Mouse (Mus musculus) heart, embryonic 13.5 days (tissue): ENCODE measurements around the gene Senp7. TPM values are rescaled to one million over a fixed set of nuclear protein-coding genes. Genes with fewer than 3 reads are reported as not detected.
"Not testable (repeated sequence)": the region's sequence is repeated elsewhere in the genome, so short reads cannot be mapped to it uniquely, and the experiment has no call there.

Experiments used
- ATAC-seq: fragments of 200-750 bp; cut with Nextera tagmentation; 2 replicates; pipeline ENCODE4 v1.8.0; 2017; ENCODE audit warnings: moderate TSS enrichment; ENCODE audit not compliant: insufficient number of reproducible peaks, low FRiP score, low TSS enrichment; ENCODE audit errors: extremely low read depth
- H3K27ac ChIP-seq: fragments of 300-500 bp; sonication (generic); replicated peaks from 2 replicates; pipeline ENCODE4 v1.5.1; 2015; ENCODE audit warnings: moderate library complexity, mild to moderate bottlenecking, inconsistent platforms
- H3K27me3 ChIP-seq: fragments of 300-500 bp; sonication (generic); replicated peaks from 2 replicates; pipeline ENCODE4 v1.6.1; 2015; ENCODE audit warnings: mild to moderate bottlenecking, inconsistent platforms
- H3K36me3 ChIP-seq: fragments of 300-500 bp; sonication (generic); 2 replicates; pipeline ENCODE4 v1.6.1; 2015; ENCODE audit warnings: mild to moderate bottlenecking, inconsistent platforms
- H3K4me1 ChIP-seq: fragments of 300-500 bp; sonication (generic); 2 replicates; pipeline ENCODE4 v1.6.1; 2015; ENCODE audit warnings: inconsistent platforms
- H3K4me2 ChIP-seq: fragments of 300-500 bp; sonication (generic); 2 replicates; pipeline ENCODE4 v1.6.1; 2015; ENCODE audit warnings: inconsistent platforms, mild to moderate bottlenecking, moderate library complexity
- H3K4me3 ChIP-seq: fragments of 300-500 bp; sonication (generic); 2 replicates; pipeline ENCODE4 v1.5.1; 2015; ENCODE audit warnings: moderate library complexity, mild to moderate bottlenecking, inconsistent platforms
- H3K9ac ChIP-seq: fragments of 300-500 bp; sonication (generic); 2 replicates; pipeline ENCODE4 v1.6.1; 2015; ENCODE audit warnings: inconsistent platforms, mild to moderate bottlenecking, moderate library complexity
- H3K9me3 ChIP-seq: fragments of 300-500 bp; sonication (generic); 2 replicates; pipeline ENCODE4 v1.6.1; 2016; ENCODE audit warnings: inconsistent platforms
- WGBS: fragments of 180-500 bp; shearing (Covaris S2); methylation state at CpG from one replicate; pipeline ENCODE4 v1.1.7; 2015; ENCODE audit warnings: mixed read lengths; 5-methylcytosine and 5-hydroxymethylcytosine counted together
- polyA plus RNA-seq: library from polyadenylated mRNA; unstranded; fragments of >200 nt; fragmentation: Nextera tagmentation; extraction: Ambion mirVana; gene quantifications from 2 replicates; pipeline ENCODE4 v1.2.1, GENCODE M21; 2015

Gene Senp7
- polyA plus RNA-seq: 18.9 and 19.0 TPM in 2 replicates

GRCm38 (mm10) chr16:56048038-56048437 is at the start of gene Senp7:
Senp7 (plus strand) TSS chr16:56048338.
- ATAC-seq, H3K27ac ChIP-seq, H3K4me1 ChIP-seq, H3K36me3 ChIP-seq, H3K9me3 ChIP-seq, H3K4me2 ChIP-seq, H3K27me3 ChIP-seq, H3K4me3 ChIP-seq, H3K9ac ChIP-seq: not testable (repeated sequence)
- no CpG with 5 or more reads among the region's 4 CpGs for WGBS

- no peak overlapping the region for H3K4me3 ChIP-seq
- ATAC-seq: no peak
- no peaks in the 10 kb centered on the region for H3K4me1 ChIP-seq
- no peak overlapping the region for H3K4me2 ChIP-seq
- WGBS: 85% methylated on average over 11 of the region's 11 CpGs
- H3K9ac ChIP-seq: no peak overlapping the region
- no peaks in the 10 kb centered on the region for H3K9me3 ChIP-seq
- H3K36me3 ChIP-seq: peaks cover 70% of the 10 kb centered on the region
- H3K27me3 ChIP-seq: no peaks in the 10 kb centered on the region
- H3K27ac ChIP-seq: no peak overlapping the region
Measured at GRCm38 (mm10) chr16:56006798-56007197, 41.3 kb upstream of the Senp7 start.

GRCm38 (mm10) chr16:56008862-56009261 is 39.3 kb upstream of the Senp7 start:
- WGBS: 90% methylated on average over 1 of the region's 1 CpGs
- Histone ChIP-seq H3K9ac (no peak overlapping the region), H3K4me1 (no peaks in the 10 kb centered on the region), H3K27me3 (no peaks in the 10 kb centered on the region), H3K36me3 (peaks cover 69% of the 10 kb centered on the region), H3K4me3 (no peak overlapping the region), H3K4me2 (no peak overlapping the region), H3K27ac (no peak overlapping the region), H3K9me3 (no peaks in the 10 kb centered on the region; the same call in 1 of the 2 replicates)
- no peak for ATAC-seq

- Histone ChIP-seq H3K4me2 (no peak overlapping the region), H3K27ac (no peak overlapping the region), H3K4me3 (no peak overlapping the region), H3K36me3 (peaks cover 61% of the 10 kb centered on the region), H3K27me3 (no peaks in the 10 kb centered on the region), H3K9ac (no peak overlapping the region), H3K4me1 (no peaks in the 10 kb centered on the region), H3K9me3 (no peaks in the 10 kb centered on the region; the same call in 1 of the 2 replicates)
- ATAC-seq: no peak
- 89% methylated on average over 10 of the region's 10 CpGs for WGBS
Measured at GRCm38 (mm10) chr16:56012789-56013743, 35.1 kb upstream of the Senp7 start.

GRCm38 (mm10) chr16:56014076-56014475 is 34.1 kb upstream of the Senp7 start:
- H3K27ac ChIP-seq: no peak overlapping the region
- H3K9me3 ChIP-seq: no peaks in the 10 kb centered on the region; the same call in 1 of the 2 replicates
- no peaks in the 10 kb centered on the region for H3K27me3 ChIP-seq
- no peak for ATAC-seq
- no peak overlapping the region for H3K9ac ChIP-seq
- no peak overlapping the region for H3K4me3 ChIP-seq
- WGBS: 83% methylated on average over 7 of the region's 7 CpGs
- no peak overlapping the region for H3K4me2 ChIP-seq
- peaks cover 68% of the 10 kb centered on the region for H3K36me3 ChIP-seq
- H3K4me1 ChIP-seq: no peaks in the 10 kb centered on the region

GRCm38 (mm10) chr16:56019660-56020059 is 28.5 kb upstream of the Senp7 start:
- Histone ChIP-seq H3K4me2 (no peak overlapping the region), H3K36me3 (peaks cover 71% of the 10 kb centered on the region), H3K27me3 (no peaks in the 10 kb centered on the region), H3K27ac (no peak overlapping the region), H3K9ac (no peak overlapping the region), H3K9me3 (no peaks in the 10 kb centered on the region), H3K4me3 (no peak overlapping the region), H3K4me1 (no peaks in the 10 kb centered on the region; the same call in 1 of the 2 replicates)
- ATAC-seq: no peak
- 94% methylated on average over 7 of the region's 7 CpGs for WGBS

- WGBS: 36% methylated on average over 12 of the region's 12 CpGs
- Histone ChIP-seq H3K4me2 (peak overlapping the region; percentile 79), H3K4me1 (peaks cover 35% of the 10 kb centered on the region), H3K27me3 (no peaks in the 10 kb centered on the region), H3K36me3 (peaks cover 35% of the 10 kb centered on the region), H3K27ac (no peak overlapping the region), H3K9ac (peak overlapping the region; percentile 98), H3K4me3 (peak overlapping the region; percentile 95), H3K9me3 (no peaks in the 10 kb centered on the region)
- no peak for ATAC-seq
Measured at GRCm38 (mm10) chr16:56027854-56028629, 20.1 kb upstream of the Senp7 start.

GRCm38 (mm10) chr16:56028722-56029551 is 19.2 kb upstream of the Senp7 start:
- peak overlapping the region; percentile 98 for H3K9ac ChIP-seq
- H3K27ac ChIP-seq: peak overlapping the region; percentile 94
- 1% methylated on average over 58 of the region's 62 CpGs for WGBS
- H3K27me3 ChIP-seq: no peaks in the 10 kb centered on the region
- H3K4me2 ChIP-seq: peak overlapping the region; percentile 79
- peak overlapping the region; percentile 95 for H3K4me3 ChIP-seq
- H3K9me3 ChIP-seq: no peaks in the 10 kb centered on the region
- H3K36me3 ChIP-seq: peaks cover 39% of the 10 kb centered on the region
- H3K4me1 ChIP-seq: peaks cover 35% of the 10 kb centered on the region
- peak; percentile 80 for ATAC-seq

- under 1% methylated on average over 39 of the region's 39 CpGs for WGBS
- H3K36me3 ChIP-seq: peaks cover 41% of the 10 kb centered on the region
- peak within 1 kb of the TSS; percentile 80 for H3K4me2 ChIP-seq
Measured at GRCm38 (mm10) chr16:56029661-56030082, 18.5 kb upstream of the Senp7 start, which contains the start of gene Pcnp. Pcnp (minus strand) TSS chr16:56029739.

GRCm38 (mm10) chr16:56034566-56034965 is 13.6 kb upstream of the Senp7 start:
- Histone ChIP-seq H3K4me1 (peaks cover 25% of the 10 kb centered on the region), H3K9ac (no peak overlapping the region), H3K36me3 (peaks cover 39% of the 10 kb centered on the region), H3K27me3 (no peaks in the 10 kb centered on the region), H3K4me3 (no peak overlapping the region), H3K4me2 (no peak overlapping the region), H3K9me3 (no peaks in the 10 kb centered on the region), H3K27ac (no peak overlapping the region)
- 92% methylated on average over 6 of the region's 6 CpGs for WGBS
- ATAC-seq: no peak

More at GRCm38 (mm10) chr16:56029661-56030082, 18.5 kb upstream of the Senp7 start, which contains the start of gene Pcnp:
- Histone ChIP-seq H3K27ac (peak within 1 kb of the TSS; percentile 94), H3K4me1 (peaks cover 35% of the 10 kb centered on the region), H3K9ac (peak within 1 kb of the TSS; percentile 98), H3K4me3 (peak within 1 kb of the TSS; percentile 95), H3K9me3 (no peaks in the 10 kb centered on the region), H3K27me3 (no peaks in the 10 kb centered on the region)
- ATAC-seq: peak; percentile 98
